Mouse (Mus musculus) midbrain, embryonic 12.5 days (tissue): Measurements from ENCODE around the gene Slc4a4. TPM values are rescaled to one million over a fixed set of nuclear protein-coding genes. Genes with fewer than 3 reads are reported as not detected.

Source experiments
- ATAC-seq: fragments of 200-750 bp; cut with Nextera tagmentation; 2 replicates; pipeline ENCODE4 v1.8.0; 2017; ENCODE audit warnings: low read depth, moderate TSS enrichment, moderate library complexity; ENCODE audit not compliant: low FRiP score
- H3K27ac ChIP-seq: fragments of 300-500 bp; sonication (generic); replicated peaks from 2 replicates; pipeline ENCODE4 v1.5.1; 2016; ENCODE audit warnings: mild to moderate bottlenecking
- H3K27me3 ChIP-seq: fragments of 300-500 bp; sonication (generic); 2 replicates; pipeline ENCODE4 v1.6.1; 2016; ENCODE audit warnings: mild to moderate bottlenecking
- H3K36me3 ChIP-seq: fragments of 300-500 bp; sonication (generic); 2 replicates; pipeline ENCODE4 v1.6.1; 2016
- H3K4me1 ChIP-seq: fragments of 300-500 bp; sonication (generic); 2 replicates; pipeline ENCODE4 v1.6.1; 2016
- H3K4me2 ChIP-seq: fragments of 300-500 bp; sonication (generic); replicated peaks from 2 replicates; pipeline ENCODE4 v1.6.1; 2016; ENCODE audit warnings: mild to moderate bottlenecking, moderate library complexity
- H3K4me3 ChIP-seq: fragments of 300-500 bp; sonication (generic); 2 replicates; pipeline ENCODE4 v1.5.1; 2016; ENCODE audit warnings: mild to moderate bottlenecking
- H3K9ac ChIP-seq: fragments of 300-500 bp; sonication (generic); replicated peaks from 2 replicates; pipeline ENCODE4 v1.6.1; 2016; ENCODE audit warnings: mild to moderate bottlenecking, moderate library complexity
- H3K9me3 ChIP-seq: fragments of 300-500 bp; sonication (generic); 2 replicates; pipeline ENCODE4 v1.6.1; 2016; ENCODE audit warnings: mild to moderate bottlenecking
- WGBS: fragments of 180-500 bp; shearing (Covaris S2); methylation state at CpG from one replicate; pipeline ENCODE4 v1.1.7; 2016; 5-methylcytosine and 5-hydroxymethylcytosine counted together
- polyA plus RNA-seq: library from polyadenylated mRNA; unstranded; fragments of >200 nt; fragmentation: Nextera tagmentation; extraction: Ambion mirVana; gene quantifications from 2 replicates; pipeline ENCODE4 v1.2.1, GENCODE M21; 2016

The Slc4a4 gene
- polyA plus RNA-seq, 1 experiment from 2014 or later = 3.0 TPM

GRCm38 (mm10) chr5:88939151-88939550 lies 52.5 kb downstream of the Slc4a4 start:
- H3K4me1 ChIP-seq = peaks cover 2% of the 10 kb centered on the region; the same call in 1 of the 2 replicates
- ATAC-seq = no peak
- H3K27me3 ChIP-seq = no peaks in the 10 kb centered on the region
- H3K36me3 ChIP-seq = no peaks in the 10 kb centered on the region
- H3K4me2 ChIP-seq = no peak overlapping the region
- H3K9ac ChIP-seq = no peak overlapping the region
- H3K27ac ChIP-seq = no peak overlapping the region
- no peak overlapping the region for H3K4me3 ChIP-seq
- 79% methylated on average over 6 of the region's 6 CpGs for whole genome bisulfite sequencing
- no peaks in the 10 kb centered on the region for H3K9me3 ChIP-seq

- H3K9ac ChIP-seq = no peak overlapping the region
- H3K9me3 ChIP-seq = no peaks in the 10 kb centered on the region
- no peak for ATAC-seq
- H3K36me3 ChIP-seq = no peaks in the 10 kb centered on the region
- H3K4me3 ChIP-seq = no peak overlapping the region
- 84% methylated on average over 2 of the region's 2 CpGs for WGBS
- no peak overlapping the region for H3K4me2 ChIP-seq
- no peaks in the 10 kb centered on the region for H3K4me1 ChIP-seq
- no peak overlapping the region for H3K27ac ChIP-seq
- no peaks in the 10 kb centered on the region for H3K27me3 ChIP-seq
Observed at GRCm38 (mm10) chr5:88939782-88940181, 53.2 kb downstream of the Slc4a4 start.

- no peaks in the 10 kb centered on the region for H3K36me3 ChIP-seq
- 85% methylated on average over 7 of the region's 7 CpGs for WGBS
- no peaks in the 10 kb centered on the region for H3K9me3 ChIP-seq
- no peak for ATAC-seq
- H3K4me3 ChIP-seq = no peak overlapping the region
- peaks cover 9% of the 10 kb centered on the region; the same call in 1 of the 2 replicates for H3K4me1 ChIP-seq
- H3K27me3 ChIP-seq = no peaks in the 10 kb centered on the region
- H3K9ac ChIP-seq = no peak overlapping the region
- H3K27ac ChIP-seq = no peak overlapping the region
- no peak overlapping the region for H3K4me2 ChIP-seq
Observed at GRCm38 (mm10) chr5:88941905-88942304, 55.3 kb downstream of the Slc4a4 start.

- peak; percentile 60; the same call in 1 of the 2 replicates for ATAC-seq
- no peak overlapping the region for H3K9ac ChIP-seq
- H3K27ac ChIP-seq = no peak overlapping the region
- no peaks in the 10 kb centered on the region for H3K27me3 ChIP-seq
- H3K36me3 ChIP-seq = no peaks in the 10 kb centered on the region
- H3K4me3 ChIP-seq = no peak overlapping the region
- H3K9me3 ChIP-seq = no peaks in the 10 kb centered on the region
- WGBS = 37% methylated on average over 10 of the region's 10 CpGs
- peaks cover 9% of the 10 kb centered on the region; the same call in 1 of the 2 replicates for H3K4me1 ChIP-seq
- no peak overlapping the region for H3K4me2 ChIP-seq
Observed at GRCm38 (mm10) chr5:88945661-88946339, 59.2 kb downstream of the Slc4a4 start.

- no peak for ATAC-seq
- Histone ChIP-seq H3K9ac (no peak overlapping the region), H3K4me2 (no peak overlapping the region), H3K27me3 (no peaks in the 10 kb centered on the region), H3K36me3 (no peaks in the 10 kb centered on the region), H3K4me3 (no peak overlapping the region), H3K27ac (no peak overlapping the region), H3K4me1 (peaks cover 9% of the 10 kb centered on the region; the same call in 1 of the 2 replicates), H3K9me3 (no peaks in the 10 kb centered on the region)
- 94% methylated on average over 7 of the region's 7 CpGs for WGBS
Observed at GRCm38 (mm10) chr5:88950337-88950736, 63.7 kb downstream of the Slc4a4 start.

GRCm38 (mm10) chr5:88952757-88953577 lies 66.3 kb downstream of the Slc4a4 start:
- Histone ChIP-seq H3K27me3 (no peaks in the 10 kb centered on the region), H3K27ac (no peak overlapping the region), H3K4me3 (no peak overlapping the region), H3K9ac (no peak overlapping the region), H3K9me3 (no peaks in the 10 kb centered on the region), H3K4me1 (no peaks in the 10 kb centered on the region), H3K4me2 (no peak overlapping the region), H3K36me3 (no peaks in the 10 kb centered on the region)
- ATAC-seq = 0 out of 2 replicates have a peak, but pooled peaks have one; percentile 9
- WGBS = 89% methylated on average over 17 of the region's 17 CpGs

- ATAC-seq = no peak
- H3K9me3 ChIP-seq = no peaks in the 10 kb centered on the region
- WGBS = 86% methylated on average over 5 of the region's 5 CpGs
Observed at GRCm38 (mm10) chr5:88957735-88958134, 71.1 kb downstream of the Slc4a4 start.

GRCm38 (mm10) chr5:88958966-88959365 lies 72.3 kb downstream of the Slc4a4 start:
- H3K27ac ChIP-seq = no peak overlapping the region
- 90% methylated on average over 5 of the region's 5 CpGs for WGBS
- no peaks in the 10 kb centered on the region for H3K9me3 ChIP-seq
- H3K9ac ChIP-seq = no peak overlapping the region
- no peak overlapping the region for H3K4me2 ChIP-seq
- H3K4me3 ChIP-seq = no peak overlapping the region
- no peaks in the 10 kb centered on the region for H3K4me1 ChIP-seq
- no peaks in the 10 kb centered on the region for H3K36me3 ChIP-seq
- no peak for ATAC-seq
- no peaks in the 10 kb centered on the region for H3K27me3 ChIP-seq

More at GRCm38 (mm10) chr5:88957735-88958134, 71.1 kb downstream of the Slc4a4 start:
- Histone ChIP-seq H3K27me3 (no peaks in the 10 kb centered on the region), H3K4me2 (no peak overlapping the region), H3K4me1 (no peaks in the 10 kb centered on the region), H3K27ac (no peak overlapping the region), H3K36me3 (no peaks in the 10 kb centered on the region), H3K4me3 (no peak overlapping the region), H3K9ac (no peak overlapping the region)

GRCm38 (mm10) chr5:88959412-88959811 lies 72.8 kb downstream of the Slc4a4 start:
- no peak overlapping the region for H3K4me3 ChIP-seq
- no peaks in the 10 kb centered on the region for H3K9me3 ChIP-seq
- no peaks in the 10 kb centered on the region for H3K27me3 ChIP-seq
- no peak overlapping the region for H3K9ac ChIP-seq
- no peaks in the 10 kb centered on the region for H3K36me3 ChIP-seq
- H3K27ac ChIP-seq = no peak overlapping the region
- no peak for ATAC-seq
- 68% methylated on average over 6 of the region's 6 CpGs for WGBS
- H3K4me1 ChIP-seq = no peaks in the 10 kb centered on the region
- H3K4me2 ChIP-seq = no peak overlapping the region

GRCm38 (mm10) chr5:88960342-88961105 lies 73.9 kb downstream of the Slc4a4 start:
- no peak overlapping the region for H3K4me3 ChIP-seq
- H3K4me1 ChIP-seq = no peaks in the 10 kb centered on the region
- H3K9ac ChIP-seq = no peak overlapping the region
- H3K36me3 ChIP-seq = no peaks in the 10 kb centered on the region
- ATAC-seq = no peak
- H3K9me3 ChIP-seq = no peaks in the 10 kb centered on the region
- no peaks in the 10 kb centered on the region for H3K27me3 ChIP-seq
- WGBS = 83% methylated on average over 5 of the region's 5 CpGs
- H3K4me2 ChIP-seq = no peak overlapping the region
- H3K27ac ChIP-seq = no peak overlapping the region

- no peaks in the 10 kb centered on the region for H3K9me3 ChIP-seq
- H3K4me1 ChIP-seq = no peaks in the 10 kb centered on the region
- H3K9ac ChIP-seq = no peak overlapping the region
- 91% methylated on average over 7 of the region's 7 CpGs for WGBS
- no peak overlapping the region for H3K4me3 ChIP-seq
- ATAC-seq = no peak
- H3K4me2 ChIP-seq = no peak overlapping the region
- no peaks in the 10 kb centered on the region for H3K27me3 ChIP-seq
- H3K36me3 ChIP-seq = no peaks in the 10 kb centered on the region
- no peak overlapping the region for H3K27ac ChIP-seq
Observed at GRCm38 (mm10) chr5:88961351-88961761, 74.7 kb downstream of the Slc4a4 start.
